8 mouse cellular contexts compared by ENCODE assay signal in the genomic region with DNA sequence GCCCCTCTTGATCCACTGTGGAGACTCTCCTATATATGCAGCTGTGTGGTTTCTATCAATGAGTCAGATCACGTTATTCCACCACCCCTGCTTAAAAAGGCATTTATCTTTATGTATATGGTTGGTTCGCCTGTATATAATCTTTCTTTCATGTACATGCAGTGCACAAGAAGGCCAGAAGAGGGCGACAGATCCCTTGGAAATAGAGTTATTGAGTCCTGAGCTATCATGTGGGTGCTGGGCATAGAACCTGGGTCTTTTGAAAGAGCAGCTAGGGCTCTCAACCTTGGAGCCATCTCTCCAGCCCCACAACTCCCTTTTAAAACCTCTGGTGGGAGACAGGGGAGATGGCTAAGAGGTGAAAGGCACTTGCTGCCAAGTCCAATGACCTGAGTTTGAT. TPM values are rescaled to one million over a fixed set of nuclear protein-coding genes. Genes with fewer than 3 reads are reported as not detected.
DNase-seq lines count a peak whose midpoint lies in the region; ATAC-seq lines count a peak whose summit lies in the region.

No protein-coding gene starts in this region.

- no peak for ATAC-seq in intestine, embryonic 15.5 days

- H3K9ac ChIP-seq in intestine, embryonic 15.5 days, result no peak overlapping the region

- DNase-seq in kidney, adult 8-10 months, result peak; percentile 6 to 31
- DNase-seq in kidney, postnatal 14 days, result no peak
- peak; percentile 65 for DNase-seq in ES-CJ7 (ENCODE audit: low read depth, low spot score)
- peak; percentile 6 to 10 for DNase-seq in adrenal gland, postnatal 36 days
- DNase-seq in lung, postnatal 36 days, result peak; percentile 61
- DNase-seq in testis, postnatal 10 days (ENCODE audit: low spot score), result no peak
- DNase-seq in cerebellum, adult 9-10 months, result no peak

- no peak overlapping the region for H3K4me3 ChIP-seq in intestine, embryonic 15.5 days (replicated peaks)

- no peaks in the 10 kb centered on the region for H3K9me3 ChIP-seq in intestine, embryonic 15.5 days

- H3K27me3 ChIP-seq in intestine, embryonic 15.5 days (replicated peaks), result no peaks in the 10 kb centered on the region

- no peaks in the 10 kb centered on the region for H3K36me3 ChIP-seq in intestine, embryonic 15.5 days

- 26% methylated on average over 3 of the region's 3 CpGs for WGBS in intestine, embryonic 15.5 days

- no peak overlapping the region for H3K4me2 ChIP-seq in intestine, embryonic 15.5 days (replicated peaks)

- no peaks in the 10 kb centered on the region for H3K4me1 ChIP-seq in intestine, embryonic 15.5 days (replicated peaks)

- no peak overlapping the region for H3K27ac ChIP-seq in intestine, embryonic 15.5 days

RNA-seq across cellular contexts. Expression of a gene that starts 32.9 kb away (rescaled TPM):
- total RNA-seq in adrenal gland, postnatal 36 days (2021), result 100 to 1,000 TPM; 199 to 210 TPM
- polyA plus RNA-seq in intestine, embryonic 15.5 days (2015; fragmentation: Nextera tagmentation; extraction: Ambion mirVana), result 272 and 276 TPM in 2 replicates

Comparison
In these comparisons a context has a peak if more than half of its experiments do, and no peak if none do; other contexts are left out.
1. DNase-seq: peak in kidney, adult 8-10 months (2 of 2), ES-CJ7 (single experiment), adrenal gland, postnatal 36 days (2 of 2) and lung, postnatal 36 days (single experiment); none in kidney, postnatal 14 days (single experiment), testis, postnatal 10 days (single experiment) and cerebellum, adult 9-10 months (single experiment).